Mouse (Mus musculus) kidney, postnatal 10 days (tissue): ENCODE results near the gene Epo.

Experiments
- DNase-seq: peaks from one replicate; pipeline ENCODE4 v3.0.0; 2021; ENCODE audit warnings: mixed read lengths

Gene Epo

GRCm38 (mm10) chr5:137539291-137539801 lies 6.3 kb upstream of the Epo start:
- DNase-seq = peak; percentile 30

- peak; percentile 3 for DNase-seq
Observed at GRCm38 (mm10) chr5:137537461-137537860, 4.4 kb upstream of the Epo start.

GRCm38 (mm10) chr5:137535318-137535717 lies 2.3 kb upstream of the Epo start:
- DNase-seq = peak; percentile 3

- DNase-seq = peak; percentile 6
Observed at GRCm38 (mm10) chr5:137534762-137535161, 1.7 kb upstream of the Epo start.

GRCm38 (mm10) chr5:137532808-137533116 lies 280 bp downstream of the Epo start:
- no peak for DNase-seq

GRCm38 (mm10) chr5:137532131-137532807 lies 773 bp downstream of the Epo start:
- peak; percentile 56 for DNase-seq

- DNase-seq = peak; percentile 81
Observed at GRCm38 (mm10) chr5:137531414-137532130, 1.5 kb downstream of the Epo start.

GRCm38 (mm10) chr5:137530588-137531413 lies 2.2 kb downstream of the Epo start:
- DNase-seq = peak; percentile 88

GRCm38 (mm10) chr5:137530075-137530474 lies 3.0 kb downstream of the Epo start:
- DNase-seq = peak; percentile 12

GRCm38 (mm10) chr5:137529221-137529995 lies 3.6 kb downstream of the Epo start:
- DNase-seq = peak; percentile 37

- peak; percentile 30 for DNase-seq
Observed at GRCm38 (mm10) chr5:137528247-137528968, 4.6 kb downstream of the Epo start.

GRCm38 (mm10) chr5:137527413-137527812 lies 5.6 kb downstream of the Epo start:
- peak; percentile 13 for DNase-seq

GRCm38 (mm10) chr5:137526192-137526936 lies 6.7 kb downstream of the Epo start:
- DNase-seq = peak; percentile 74

GRCm38 (mm10) chr5:137525511-137525910 lies 7.5 kb downstream of the Epo start:
- peak; percentile 18 for DNase-seq

GRCm38 (mm10) chr5:137524671-137525070 lies 8.4 kb downstream of the Epo start:
- peak; percentile 19 for DNase-seq

GRCm38 (mm10) chr5:137524251-137524515 lies 8.9 kb downstream of the Epo start:
- DNase-seq = no peak

GRCm38 (mm10) chr5:137523396-137524250 lies 9.4 kb downstream of the Epo start:
- DNase-seq = no peak

GRCm38 (mm10) chr5:137522711-137523110 lies 10.3 kb downstream of the Epo start:
- no peak for DNase-seq

- no peak for DNase-seq
Observed at GRCm38 (mm10) chr5:137521861-137522260, 11.2 kb downstream of the Epo start.
